Mouse (Mus musculus): ENCODE data around the gene Trpv4.

DNA sequence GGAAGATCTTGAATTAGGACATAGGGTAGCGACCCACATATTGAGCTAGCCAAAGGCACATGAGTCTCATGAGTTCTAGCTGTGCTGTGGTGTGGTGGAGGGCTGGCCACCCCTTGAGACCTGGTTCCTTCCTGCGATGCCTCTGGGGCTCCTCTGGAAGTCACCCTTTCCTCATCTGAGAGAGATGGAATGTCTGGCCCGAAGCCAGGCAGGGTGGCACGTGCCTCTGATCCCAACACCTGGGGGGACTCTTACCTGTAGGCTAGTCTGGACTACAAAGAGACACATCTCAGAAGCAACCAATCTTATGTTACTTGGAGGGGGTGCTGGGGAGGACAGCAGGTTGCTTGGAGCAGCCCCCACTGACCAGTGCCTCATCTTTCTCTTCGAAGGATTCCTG, 64.3 kb downstream of the Trpv4 start:
- TF ChIP-seq CTCF (IDR thresholded peaks at IDR 0.05; ENCODE audit: low read depth) (no peak), EP300 (IDR thresholded peaks at IDR 0.05; ENCODE audit: low read depth) (no peak)
